Mouse (Mus musculus) stomach, embryonic 14.5 days (tissue): ENCODE data around the gene Gm20388. TPM values are rescaled to one million over a fixed set of nuclear protein-coding genes. Genes with fewer than 3 reads are reported as not detected.

Experiments used
- ATAC-seq: fragments of 200-750 bp; cut with Nextera tagmentation; 2 replicates; pipeline ENCODE4 v1.8.0; 2017; ENCODE audit warnings: low read depth, moderate TSS enrichment; ENCODE audit not compliant: insufficient number of reproducible peaks, insufficient read depth, low FRiP score
- H3K27ac ChIP-seq: fragments of 300-500 bp; sonication (generic); 2 replicates; pipeline ENCODE4 v1.5.1; 2014; ENCODE audit warnings: mild to moderate bottlenecking, low read length, moderate library complexity, mixed read lengths
- H3K27me3 ChIP-seq: fragments of 300-500 bp; sonication (generic); 2 replicates; pipeline ENCODE4 v1.6.1; 2014; ENCODE audit warnings: low read length, control low read depth, mixed read lengths; ENCODE audit not compliant: control insufficient read depth, insufficient read depth
- H3K36me3 ChIP-seq: fragments of 300-500 bp; sonication (generic); 2 replicates; pipeline ENCODE4 v1.6.1; 2014; ENCODE audit warnings: mild to moderate bottlenecking, control low read depth, low read length, moderate library complexity, mixed read lengths; ENCODE audit not compliant: control insufficient read depth, insufficient read depth
- H3K4me1 ChIP-seq: fragments of 300-500 bp; sonication (generic); 2 replicates; pipeline ENCODE4 v1.6.1; 2014; ENCODE audit warnings: low read length, control low read depth, mixed read lengths; ENCODE audit not compliant: control insufficient read depth, insufficient read depth
- H3K4me2 ChIP-seq: fragments of 300-500 bp; sonication (generic); replicated peaks from 2 replicates; pipeline ENCODE4 v1.6.1; 2014; ENCODE audit warnings: low read depth, low read length, control low read depth
- H3K4me3 ChIP-seq: fragments of 300-500 bp; sonication (generic); 2 replicates; pipeline ENCODE4 v1.5.1; 2014; ENCODE audit warnings: low read depth, low read length, control low read depth
- H3K9ac ChIP-seq: fragments of 300-500 bp; sonication (generic); replicated peaks from 2 replicates; pipeline ENCODE4 v1.6.1; 2014; ENCODE audit warnings: low read depth, mild to moderate bottlenecking, control low read depth, low read length, moderate library complexity, mixed read lengths
- H3K9me3 ChIP-seq: fragments of 300-500 bp; sonication (generic); 2 replicates; pipeline ENCODE4 v1.6.1; 2016; ENCODE audit warnings: low read depth, low read length, control low read depth; ENCODE audit not compliant: control insufficient read depth
- WGBS: fragments of 180-500 bp; shearing (Covaris S2); extraction: QIAGEN DNeasy Blood & Tissue Kit; methylation state at CpG from one replicate; pipeline ENCODE4 v1.1.7; 2014; 5-methylcytosine and 5-hydroxymethylcytosine counted together
- polyA plus RNA-seq: library from polyadenylated mRNA; unstranded; fragments of >200 nt; fragmentation: Nextera tagmentation; extraction: Ambion mirVana; gene quantifications from 2 replicates; pipeline ENCODE4 v1.2.1, GENCODE M21; 2014

The Gm20388 gene
- polyA plus RNA-seq, 1 experiment from 2014 or later, result 11.4 TPM

GRCm38 (mm10) chr8:124181751-124182150, 4271.1 kb downstream of the Gm20388 start:
- Histone ChIP-seq H3K4me2 (no peak overlapping the region), H3K4me1 (peaks cover 7% of the 10 kb centered on the region; the same call in 1 of the 2 replicates), H3K9ac (no peak overlapping the region), H3K27me3 (no peaks in the 10 kb centered on the region), H3K4me3 (no peak overlapping the region), H3K27ac (no peak overlapping the region), H3K9me3 (no peaks in the 10 kb centered on the region), H3K36me3 (no peaks in the 10 kb centered on the region)
- 63% methylated on average over 5 of the region's 5 CpGs for WGBS
- no peak for ATAC-seq

GRCm38 (mm10) chr8:124182224-124182623, 4271.6 kb downstream of the Gm20388 start:
- peaks cover 7% of the 10 kb centered on the region; the same call in 1 of the 2 replicates for H3K4me1 ChIP-seq
- no peaks in the 10 kb centered on the region for H3K36me3 ChIP-seq
- H3K9me3 ChIP-seq, result no peaks in the 10 kb centered on the region
- H3K9ac ChIP-seq, result no peak overlapping the region
- H3K4me3 ChIP-seq, result no peak overlapping the region
- peak; percentile 33; the same call in 1 of the 2 replicates for ATAC-seq
- WGBS, result 25% methylated on average over 13 of the region's 13 CpGs
- H3K27ac ChIP-seq, result peak overlapping the region; percentile 15; the same call in 1 of the 2 replicates
- no peak overlapping the region for H3K4me2 ChIP-seq
- H3K27me3 ChIP-seq, result no peaks in the 10 kb centered on the region

GRCm38 (mm10) chr8:124184078-124184477, 4273.4 kb downstream of the Gm20388 start:
- Histone ChIP-seq H3K9ac (no peak overlapping the region), H3K9me3 (no peaks in the 10 kb centered on the region), H3K4me2 (no peak overlapping the region), H3K27ac (no peak overlapping the region), H3K27me3 (no peaks in the 10 kb centered on the region), H3K4me1 (peaks cover 7% of the 10 kb centered on the region; the same call in 1 of the 2 replicates), H3K4me3 (no peak overlapping the region), H3K36me3 (no peaks in the 10 kb centered on the region)
- ATAC-seq, result no peak
- WGBS, result 68% methylated on average over 3 of the region's 3 CpGs

GRCm38 (mm10) chr8:124184507-124184906, 4273.9 kb downstream of the Gm20388 start:
- H3K27ac ChIP-seq, result no peak overlapping the region
- no peaks in the 10 kb centered on the region for H3K9me3 ChIP-seq
- H3K4me3 ChIP-seq, result no peak overlapping the region
- no peaks in the 10 kb centered on the region for H3K36me3 ChIP-seq
- H3K4me2 ChIP-seq, result no peak overlapping the region
- peaks cover 7% of the 10 kb centered on the region; the same call in 1 of the 2 replicates for H3K4me1 ChIP-seq
- H3K27me3 ChIP-seq, result no peaks in the 10 kb centered on the region
- no peak for ATAC-seq
- no peak overlapping the region for H3K9ac ChIP-seq
- WGBS, result 81% methylated on average over 2 of the region's 2 CpGs

- no peak for ATAC-seq
- 84% methylated on average over 6 of the region's 6 CpGs for WGBS
- no peak overlapping the region for H3K27ac ChIP-seq
- H3K27me3 ChIP-seq, result no peaks in the 10 kb centered on the region
- no peaks in the 10 kb centered on the region for H3K36me3 ChIP-seq
- no peak overlapping the region for H3K9ac ChIP-seq
- no peak overlapping the region for H3K4me2 ChIP-seq
- no peak overlapping the region for H3K4me3 ChIP-seq
- H3K9me3 ChIP-seq, result no peaks in the 10 kb centered on the region
- H3K4me1 ChIP-seq, result peaks cover 7% of the 10 kb centered on the region; the same call in 1 of the 2 replicates
Measured at GRCm38 (mm10) chr8:124185081-124185480, 4274.4 kb downstream of the Gm20388 start.

GRCm38 (mm10) chr8:124190388-124190787, 4279.7 kb downstream of the Gm20388 start:
- Histone ChIP-seq H3K9ac (no peak overlapping the region), H3K4me1 (no peaks in the 10 kb centered on the region), H3K27ac (no peak overlapping the region), H3K4me2 (no peak overlapping the region), H3K9me3 (no peaks in the 10 kb centered on the region), H3K36me3 (no peaks in the 10 kb centered on the region), H3K4me3 (no peak overlapping the region), H3K27me3 (no peaks in the 10 kb centered on the region)
- whole genome bisulfite sequencing, result 78% methylated on average over 7 of the region's 7 CpGs
- ATAC-seq, result no peak

- 68% methylated on average over 4 of the region's 4 CpGs for WGBS
- ATAC-seq, result no peak
- H3K27me3 ChIP-seq, result no peaks in the 10 kb centered on the region
- no peaks in the 10 kb centered on the region for H3K36me3 ChIP-seq
- no peak overlapping the region for H3K4me2 ChIP-seq
- no peaks in the 10 kb centered on the region for H3K9me3 ChIP-seq
- H3K4me3 ChIP-seq, result no peak overlapping the region
- peaks cover 9% of the 10 kb centered on the region for H3K4me1 ChIP-seq
- H3K27ac ChIP-seq, result no peak overlapping the region
- no peak overlapping the region for H3K9ac ChIP-seq
Measured at GRCm38 (mm10) chr8:124192242-124192641, 4281.6 kb downstream of the Gm20388 start.

- Histone ChIP-seq H3K27me3 (no peaks in the 10 kb centered on the region), H3K4me3 (no peak overlapping the region), H3K9me3 (no peaks in the 10 kb centered on the region), H3K27ac (no peak overlapping the region), H3K4me2 (no peak overlapping the region), H3K4me1 (peaks cover 9% of the 10 kb centered on the region), H3K36me3 (no peaks in the 10 kb centered on the region), H3K9ac (no peak overlapping the region)
- WGBS, result 77% methylated on average over 10 of the region's 10 CpGs
- no peak for ATAC-seq
Measured at GRCm38 (mm10) chr8:124192976-124193375, 4282.3 kb downstream of the Gm20388 start.

- Histone ChIP-seq H3K4me1 (peaks cover 9% of the 10 kb centered on the region), H3K27me3 (no peaks in the 10 kb centered on the region), H3K36me3 (no peaks in the 10 kb centered on the region), H3K27ac (no peak overlapping the region), H3K9me3 (no peaks in the 10 kb centered on the region), H3K9ac (no peak overlapping the region), H3K4me2 (no peak overlapping the region), H3K4me3 (no peak overlapping the region)
- ATAC-seq, result no peak
- 79% methylated on average over 5 of the region's 5 CpGs for WGBS
Measured at GRCm38 (mm10) chr8:124193992-124194391, 4283.4 kb downstream of the Gm20388 start.
